Mouse (Mus musculus) monocyte, adult 2 months (primary cell): ENCODE data around the gene Zbtb34.
A peak's percentile ranks its signal among the peaks of the same experiment; 100 is the strongest.

ENCODE experiments used
- DNase-seq, 2 experiments: peaks; one replicate each; pipeline ENCODE4 v3.0.0; 2022; ENCODE audit warnings: low spot score in 2 of 2, low read depth in 1 of 2

The Zbtb34 gene

GRCm38 (mm10) chr2:33446796-33447195 lies 15.7 kb upstream of the Zbtb34 start:
- no peak for DNase-seq

GRCm38 (mm10) chr2:33445741-33446140 lies 14.6 kb upstream of the Zbtb34 start:
- DNase-seq: no peak

GRCm38 (mm10) chr2:33444862-33445261 lies 13.7 kb upstream of the Zbtb34 start:
- no peak for DNase-seq

- no peak for DNase-seq
These were observed 13.2 kb upstream of the Zbtb34 start for GRCm38 (mm10) chr2:33444358-33444757.

- no peak for DNase-seq
These were observed 11.6 kb upstream of the Zbtb34 start for GRCm38 (mm10) chr2:33442701-33443100.

- no peak for DNase-seq
These were observed 9.8 kb upstream of the Zbtb34 start for GRCm38 (mm10) chr2:33440893-33441292.

- no peak for DNase-seq
These were observed 9.0 kb upstream of the Zbtb34 start for GRCm38 (mm10) chr2:33439980-33440670.

GRCm38 (mm10) chr2:33439471-33439881 lies 8.4 kb upstream of the Zbtb34 start:
- DNase-seq: no peak

GRCm38 (mm10) chr2:33438377-33438776 lies 7.3 kb upstream of the Zbtb34 start:
- DNase-seq: no peak

GRCm38 (mm10) chr2:33437184-33437583 lies 6.1 kb upstream of the Zbtb34 start:
- DNase-seq: no peak

- DNase-seq: no peak
These were observed 5.0 kb upstream of the Zbtb34 start for GRCm38 (mm10) chr2:33436035-33436580.

- DNase-seq: no peak
These were observed 4.0 kb upstream of the Zbtb34 start for GRCm38 (mm10) chr2:33435036-33435650.

GRCm38 (mm10) chr2:33432877-33433276 lies 1.8 kb upstream of the Zbtb34 start:
- DNase-seq: no peak

- DNase-seq: no peak
These were observed 898 bp downstream of the Zbtb34 start for GRCm38 (mm10) chr2:33430081-33430770.

GRCm38 (mm10) chr2:33429339-33429738 lies 1.8 kb downstream of the Zbtb34 start:
- no peak for DNase-seq

GRCm38 (mm10) chr2:33426640-33427398 lies 4.3 kb downstream of the Zbtb34 start:
- DNase-seq: no peak

GRCm38 (mm10) chr2:33417454-33417853 lies 13.7 kb downstream of the Zbtb34 start:
- DNase-seq: no peak

GRCm38 (mm10) chr2:33414019-33414418 lies 17.1 kb downstream of the Zbtb34 start:
- no peak for DNase-seq

- DNase-seq: no peak
These were observed 19.0 kb downstream of the Zbtb34 start for GRCm38 (mm10) chr2:33412111-33412510.

GRCm38 (mm10) chr2:33403511-33404003 lies 27.6 kb downstream of the Zbtb34 start:
- peak in 1 of 2 experiments; percentile 13 for DNase-seq

GRCm38 (mm10) chr2:33402638-33403037 lies 28.5 kb downstream of the Zbtb34 start:
- DNase-seq: no peak
